Mouse (Mus musculus): ENCODE measurements around the gene Magee2. TPM values are rescaled to one million over a fixed set of nuclear protein-coding genes. Genes with fewer than 3 reads are reported as not detected.
"Not testable (repeated sequence)": the region's sequence is repeated elsewhere in the genome, so short reads cannot be mapped to it uniquely, and the experiment has no call there.

Magee2 gene
- total RNA-seq (2021) = not detected
- 0.08 and 0.18 TPM in 2 replicates for polyA plus RNA-seq (2012; rRNA removed)
- long read RNA-seq = 0 reads

DNA sequence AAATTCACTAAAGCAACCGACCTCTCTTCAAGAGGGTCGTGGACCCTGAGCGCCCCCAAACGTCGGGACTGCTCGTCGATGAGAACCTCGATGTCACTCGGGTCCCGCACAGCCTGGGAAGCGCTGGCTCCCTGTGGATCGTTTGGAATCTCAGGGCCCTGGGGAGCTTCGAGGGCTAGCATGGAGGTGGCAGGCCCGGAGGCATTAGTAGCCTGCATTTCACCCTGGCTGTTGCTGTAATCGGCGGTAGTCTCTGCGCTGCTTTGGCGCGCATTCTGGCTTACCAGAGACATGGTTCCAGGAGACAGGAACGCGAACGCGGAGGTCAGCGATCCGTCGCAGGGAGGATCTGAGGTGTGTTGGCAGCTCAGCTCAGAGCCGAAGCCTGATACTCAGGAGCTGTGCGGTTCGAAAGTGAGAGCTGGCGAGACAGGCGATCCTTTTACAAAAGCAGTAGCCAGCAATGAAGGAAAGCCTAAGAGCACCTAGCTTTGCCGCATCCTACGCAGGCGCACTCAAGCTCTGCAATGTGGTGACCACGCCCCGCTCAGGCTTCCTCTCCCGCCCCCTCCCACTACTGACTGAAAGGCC lies at the start of gene Magee2:
TSS of gene Magee2 (minus strand) at position 517 of the 591 bp plus-strand sequence.
- DNase-seq = peak; percentile 4

GRCm38 (mm10) chrX:104853610-104854009 lies 3.5 kb downstream of the Magee2 start:
- DNase-seq = no peak

GRCm38 (mm10) chrX:104817583-104817982 lies 39.5 kb downstream of the Magee2 start:
- DNase-seq = not testable (repeated sequence)

- DNase-seq = not testable (repeated sequence)
Measured at GRCm38 (mm10) chrX:104816987-104817386, 40.1 kb downstream of the Magee2 start.

GRCm38 (mm10) chrX:104813704-104814103 lies 43.4 kb downstream of the Magee2 start:
- not testable (repeated sequence) for DNase-seq

Other genes with a start within 250 kb of the Magee2 start
- gene Zdhhc15, start 186.2 kb downstream of the Magee2 start, total RNA-seq (2021) = 1 to 10 TPM; 1.5 to 1.6 TPM
- 0.16 and 0.23 TPM in 2 replicates for gene Zdhhc15, start 186.2 kb downstream of the Magee2 start, polyA plus RNA-seq (2012; rRNA removed)
- 10 to 100 TPM; 15.9 to 19.7 TPM for gene Pbdc1, start 222.5 kb upstream of the Magee2 start, total RNA-seq (2021)
- gene Pbdc1, start 222.5 kb upstream of the Magee2 start, polyA plus RNA-seq (2012; rRNA removed) = 3.2 and 4.1 TPM in 2 replicates

Data from adrenal gland, adult 2 months (tissue).